Mouse (Mus musculus) CH12F3 (cell line): ENCODE data around the gene Zfp541.

ENCODE experiments used
- in situ Hi-C: fragments of 300-500 bp; cut with MboI; formaldehyde crosslinking; loops from 2 replicates; pipeline ENCODE4 v1.14.3; 2020; ENCODE audit warnings: low sequenced_read_pairs

The Zfp541 gene

GRCm38 (mm10) chr7:16071906-16072305, 10.3 kb downstream of the Zfp541 start:
- in situ Hi-C loops, result no loop called here

DNA sequence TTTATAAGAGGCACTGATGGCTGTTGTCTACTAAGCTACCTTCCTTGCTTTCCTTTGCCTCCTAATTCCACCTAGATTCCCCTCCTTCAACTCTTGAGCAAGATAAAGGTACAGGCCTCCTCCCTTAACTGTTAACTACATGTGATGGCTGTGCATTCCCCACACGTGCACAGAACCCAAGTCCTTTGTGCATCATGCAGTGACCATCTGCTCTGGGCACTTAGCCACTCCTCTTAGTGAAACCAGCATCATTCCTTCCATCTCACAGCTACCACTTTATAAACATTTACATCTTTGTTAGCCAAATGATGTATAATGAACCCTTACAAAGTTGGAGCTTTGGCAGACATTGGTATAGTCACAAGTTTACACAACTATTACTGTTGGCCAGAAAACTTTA, 18.3 kb downstream of the Zfp541 start:
- in situ Hi-C loops, result no loop called here

GRCm38 (mm10) chr7:16080581-16080980, 19.0 kb downstream of the Zfp541 start:
- in situ Hi-C loops, result no loop called here

DNA sequence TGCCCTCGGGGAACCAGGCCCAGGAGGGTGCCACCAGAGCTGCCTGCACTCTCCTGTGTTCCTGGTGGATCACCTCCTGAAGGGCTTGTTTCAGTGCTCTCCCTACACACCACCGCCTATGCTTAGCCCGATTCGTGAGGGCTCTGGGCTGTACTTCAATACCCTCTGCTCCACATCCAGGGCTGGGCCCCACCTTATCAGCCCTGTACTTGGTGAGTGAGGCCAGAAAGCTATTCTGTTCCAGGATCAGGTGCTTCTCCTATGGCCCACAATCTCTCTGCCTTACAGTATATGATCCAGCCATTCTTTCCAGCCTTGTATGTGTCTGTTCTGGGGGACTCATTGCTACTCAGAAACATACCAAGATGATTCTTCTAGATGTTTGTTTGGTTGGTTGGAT, 21.7 kb downstream of the Zfp541 start:
- in situ Hi-C loops, result no loop called here

DNA sequence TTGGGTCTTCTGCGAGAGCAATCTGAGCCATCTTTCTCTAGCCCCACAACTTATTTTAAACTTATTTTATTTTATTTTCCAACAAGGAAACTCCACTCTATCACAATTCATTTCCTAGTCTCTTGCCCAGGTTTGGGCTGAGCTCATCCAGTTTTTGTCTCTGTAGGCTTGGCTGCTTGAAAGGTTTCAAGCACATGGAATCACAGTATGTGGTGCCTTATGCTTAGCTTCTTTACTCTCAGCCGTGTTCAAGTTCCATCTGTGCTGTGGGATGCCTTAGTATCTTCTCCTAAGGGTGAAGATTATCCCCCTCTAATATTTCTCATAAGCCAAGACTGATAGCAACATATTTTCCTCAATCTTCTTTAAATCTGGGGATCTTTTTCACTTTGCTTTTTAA, 26.0 kb downstream of the Zfp541 start:
- in situ Hi-C loops, result no loop called here

DNA sequence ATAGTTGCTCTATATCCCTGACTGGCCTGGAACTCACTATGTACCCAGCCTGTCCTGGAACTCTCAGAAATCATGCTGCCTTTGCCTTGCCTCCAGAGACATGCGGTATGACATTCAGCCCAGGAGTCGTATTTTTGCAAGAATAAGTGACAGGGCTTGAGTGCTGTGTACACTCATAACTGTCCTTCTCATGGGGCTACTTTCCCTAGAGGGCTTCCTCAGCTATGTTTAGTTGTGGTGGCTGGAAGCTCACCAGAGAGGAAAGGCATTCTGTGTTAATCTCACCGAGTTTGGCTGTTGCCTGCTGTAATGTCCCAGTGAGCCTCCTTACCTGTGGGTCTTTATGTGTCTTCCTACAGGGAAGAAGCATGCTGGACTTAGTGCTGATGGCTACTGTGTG, 33.0 kb downstream of the Zfp541 start:
- in situ Hi-C loops, result no loop called here

DNA sequence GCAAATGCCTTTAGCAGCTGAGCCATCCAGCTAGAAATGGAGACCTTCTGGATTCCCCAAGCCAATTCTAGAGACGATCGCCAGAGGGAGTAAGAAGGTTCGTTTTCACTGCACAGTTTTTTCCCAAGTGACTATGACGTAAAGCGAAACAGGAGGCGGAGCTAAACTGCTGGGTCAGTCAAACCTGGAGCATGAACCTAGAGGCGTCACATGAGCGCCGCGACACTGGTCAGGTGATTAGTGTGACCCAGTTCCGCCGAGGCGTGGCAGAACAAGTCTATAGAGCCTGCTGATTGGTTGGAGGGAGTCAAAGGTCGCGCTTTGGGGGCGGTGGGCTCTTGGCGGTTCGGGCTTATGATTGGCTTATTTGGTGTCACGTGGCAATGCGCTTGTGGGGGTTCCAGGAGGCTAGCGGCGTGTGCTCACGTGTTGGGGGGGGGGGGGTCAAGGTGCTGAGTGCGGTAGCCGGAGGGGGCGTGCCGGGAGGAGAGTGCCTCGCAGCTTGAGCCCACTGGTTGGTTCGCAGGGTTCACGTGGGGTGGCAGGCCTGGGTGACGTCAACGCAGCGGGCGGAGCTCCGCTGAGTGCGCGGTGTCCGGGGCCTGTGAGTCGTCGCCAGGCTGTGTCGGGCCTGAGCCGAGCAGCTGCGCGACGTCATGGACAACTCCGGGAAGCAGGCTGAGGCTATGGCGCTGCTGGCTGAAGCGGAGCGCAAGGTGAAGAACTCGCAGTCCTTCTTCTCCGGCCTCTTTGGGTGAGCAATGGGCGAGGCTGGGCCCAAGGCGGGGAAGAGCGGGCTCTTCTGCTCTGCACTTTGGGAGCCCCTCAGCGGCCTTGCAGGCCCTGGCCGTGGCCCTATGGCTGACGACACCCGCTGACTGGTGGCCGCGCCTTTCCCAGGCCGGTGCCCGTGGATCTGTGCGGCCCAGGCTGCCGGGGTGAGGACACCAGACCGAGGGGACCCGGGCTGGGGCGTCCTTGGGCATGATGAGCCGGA, 36.7 kb downstream of the Zfp541 start, which contains the start of gene Napa:
Napa (plus strand) TSS at position 438 of the 997 bp plus-strand sequence.
- in situ Hi-C loops, result no loop called here

DNA sequence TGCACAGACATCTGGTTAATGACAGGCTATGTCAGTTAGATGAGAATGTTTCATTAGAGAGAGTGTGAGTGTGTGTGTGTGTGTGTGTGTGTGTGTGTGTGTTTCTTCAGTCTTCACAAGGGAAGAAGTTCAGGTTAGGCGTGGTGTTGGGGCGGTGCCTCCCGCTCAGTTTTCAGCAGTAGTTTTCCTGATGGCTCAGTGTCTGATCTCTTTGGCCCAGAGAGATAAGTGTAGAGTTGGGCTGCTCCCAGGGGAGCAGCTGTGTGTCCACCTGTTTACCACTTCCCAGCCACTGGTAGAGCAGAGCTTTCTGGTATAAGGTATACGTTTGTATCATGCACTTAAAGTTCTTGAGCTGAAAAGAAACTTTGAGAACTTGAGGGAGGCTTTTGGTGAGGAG, 38.3 kb downstream of the Zfp541 start:
- in situ Hi-C loops, result no loop called here

DNA sequence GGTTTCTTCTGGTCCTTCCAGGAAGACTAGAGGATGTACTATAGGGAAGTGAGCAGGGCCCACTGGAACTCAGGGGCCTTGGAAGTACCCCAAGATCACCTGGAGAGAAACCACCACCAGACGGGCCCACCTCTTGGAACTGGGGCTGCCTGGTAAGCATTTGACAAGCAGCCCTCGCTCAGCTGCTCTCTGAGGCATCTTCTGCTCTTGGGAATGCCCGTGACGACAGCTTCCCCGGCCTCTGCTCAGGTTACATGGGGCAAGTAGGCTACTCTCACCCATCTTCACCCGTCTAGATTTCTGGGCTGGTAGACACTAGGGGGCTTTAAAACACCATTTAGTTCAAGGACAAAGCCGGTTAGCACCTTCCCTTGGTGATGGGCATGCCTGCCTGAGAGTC, 39.5 kb downstream of the Zfp541 start:
- in situ Hi-C loops, result no loop called here

GRCm38 (mm10) chr7:16101726-16102475, 40.3 kb downstream of the Zfp541 start:
- in situ Hi-C loops, result no loop called here

- in situ Hi-C loops, result no loop called here
Measured at GRCm38 (mm10) chr7:16102686-16103226, 41.1 kb downstream of the Zfp541 start.

DNA sequence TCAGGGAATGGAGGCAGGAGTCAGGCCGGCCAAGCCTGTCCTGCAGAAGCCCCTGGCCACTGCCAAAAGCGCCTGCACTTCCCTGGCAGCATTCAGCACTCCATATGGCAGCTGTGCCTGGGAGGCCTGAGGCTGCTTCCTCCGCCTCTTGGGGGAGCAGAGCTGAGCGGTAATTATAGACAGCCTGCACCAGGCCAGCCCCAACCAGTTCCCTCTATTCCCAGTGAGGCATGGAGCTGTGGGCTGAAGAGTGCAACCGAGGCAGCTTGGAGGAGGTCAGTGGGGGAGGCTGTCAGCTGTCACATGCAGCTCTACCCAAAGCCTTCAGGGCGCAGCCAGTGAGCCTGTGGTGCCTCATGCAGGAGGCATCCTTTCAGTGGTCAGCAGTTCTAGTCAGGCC, 42.1 kb downstream of the Zfp541 start:
- in situ Hi-C loops, result no loop called here

GRCm38 (mm10) chr7:16104611-16105388, 43.2 kb downstream of the Zfp541 start:
- in situ Hi-C loops, result no loop called here

DNA sequence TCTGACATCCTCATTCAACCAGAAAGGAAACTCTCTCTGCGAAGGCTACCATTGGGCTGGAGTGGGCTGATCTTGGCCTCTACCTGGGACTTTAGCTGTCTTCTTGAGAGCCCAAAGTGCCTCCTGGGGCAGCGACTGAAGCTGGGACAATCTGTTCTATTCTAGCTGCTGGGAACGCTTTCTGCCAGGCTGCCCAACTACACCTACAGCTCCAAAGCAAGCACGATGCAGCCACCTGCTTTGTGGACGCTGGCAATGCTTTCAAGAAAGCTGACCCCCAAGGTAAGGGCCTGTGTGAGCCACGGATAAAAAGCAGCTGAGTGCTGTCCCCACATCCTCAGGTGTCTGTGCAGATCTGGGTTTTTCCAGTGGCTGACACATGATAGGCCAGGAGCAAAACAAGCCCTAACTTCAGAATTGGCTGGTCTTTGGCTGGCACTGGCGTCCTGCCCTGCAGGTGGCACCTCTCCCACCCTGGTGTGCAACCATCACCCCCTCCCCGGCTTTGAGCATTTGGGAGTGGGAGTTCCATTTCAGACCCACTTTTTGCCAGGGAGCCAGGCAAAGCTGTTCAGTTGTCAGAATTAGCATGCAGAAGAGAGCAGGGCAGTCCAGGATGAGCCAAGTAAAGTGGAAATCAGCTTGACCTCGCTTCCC, 47.4 kb downstream of the Zfp541 start:
- in situ Hi-C loops, result no loop called here

- in situ Hi-C loops, result no loop called here
Measured at GRCm38 (mm10) chr7:16110158-16110557, 48.5 kb downstream of the Zfp541 start.

DNA sequence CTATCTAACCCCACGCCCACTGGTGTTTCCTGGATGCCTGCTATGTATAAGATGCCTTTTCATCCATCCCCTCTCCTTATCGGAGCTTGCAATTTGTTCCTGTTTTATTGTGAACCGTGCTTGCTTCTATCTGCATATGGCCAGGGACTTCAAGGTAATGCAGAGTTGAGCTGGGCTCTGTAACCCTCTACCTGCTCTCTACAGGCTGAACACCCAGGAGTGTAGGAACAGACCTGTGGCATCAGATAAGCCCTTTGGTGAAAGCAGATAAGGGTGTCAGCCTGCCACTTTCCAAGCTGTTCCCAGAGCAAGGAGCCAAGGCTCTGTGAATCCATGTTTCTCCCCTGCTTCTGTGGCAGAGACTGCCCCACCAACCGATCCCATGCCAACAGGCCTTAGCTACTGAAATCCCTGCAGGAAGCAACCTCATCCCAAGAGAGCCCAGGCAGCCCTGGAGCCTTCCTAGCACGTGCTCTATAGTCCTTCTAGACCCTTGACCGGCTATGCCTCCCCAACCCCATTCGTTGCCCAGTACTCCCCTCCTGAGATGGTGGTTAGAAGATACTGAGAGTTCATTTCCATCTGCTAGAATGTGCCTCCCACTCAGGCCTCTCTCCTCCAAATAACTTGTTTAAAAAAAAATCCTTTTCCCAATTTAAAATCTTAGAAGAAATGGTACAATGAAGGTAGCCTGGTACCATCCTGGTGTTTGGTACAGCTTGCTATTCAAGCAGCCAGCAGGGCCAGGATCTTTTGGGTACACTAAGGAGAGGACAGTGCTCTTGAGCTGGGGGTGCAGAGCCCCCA, 49.9 kb downstream of the Zfp541 start:
- in situ Hi-C loops, result no loop called here

GRCm38 (mm10) chr7:16116418-16116817, 54.8 kb downstream of the Zfp541 start:
- in situ Hi-C loops, result no loop called here

GRCm38 (mm10) chr7:16117100-16117499, 55.5 kb downstream of the Zfp541 start:
- in situ Hi-C loops, result no loop called here

GRCm38 (mm10) chr7:16119569-16120261, 58.1 kb downstream of the Zfp541 start, which contains the start of gene Kptn:
TSS of gene Kptn (plus strand) at chr7:16119895.
- in situ Hi-C loops, result no loop called here
